Mouse (Mus musculus) heart, embryonic 13.5 days (tissue): ENCODE measurements around the gene Pxmp4. TPM values are rescaled to one million over a fixed set of nuclear protein-coding genes. Genes with fewer than 3 reads are reported as not detected.

Experiments used
- ATAC-seq: fragments of 200-750 bp; cut with Nextera tagmentation; 2 replicates; pipeline ENCODE4 v1.8.0; 2017; ENCODE audit warnings: moderate TSS enrichment; ENCODE audit not compliant: insufficient number of reproducible peaks, low FRiP score, low TSS enrichment; ENCODE audit errors: extremely low read depth
- H3K27ac ChIP-seq: fragments of 300-500 bp; sonication (generic); replicated peaks from 2 replicates; pipeline ENCODE4 v1.5.1; 2015; ENCODE audit warnings: moderate library complexity, mild to moderate bottlenecking, inconsistent platforms
- H3K27me3 ChIP-seq: fragments of 300-500 bp; sonication (generic); replicated peaks from 2 replicates; pipeline ENCODE4 v1.6.1; 2015; ENCODE audit warnings: mild to moderate bottlenecking, inconsistent platforms
- H3K36me3 ChIP-seq: fragments of 300-500 bp; sonication (generic); 2 replicates; pipeline ENCODE4 v1.6.1; 2015; ENCODE audit warnings: mild to moderate bottlenecking, inconsistent platforms
- H3K4me1 ChIP-seq: fragments of 300-500 bp; sonication (generic); 2 replicates; pipeline ENCODE4 v1.6.1; 2015; ENCODE audit warnings: inconsistent platforms
- H3K4me2 ChIP-seq: fragments of 300-500 bp; sonication (generic); 2 replicates; pipeline ENCODE4 v1.6.1; 2015; ENCODE audit warnings: inconsistent platforms, mild to moderate bottlenecking, moderate library complexity
- H3K4me3 ChIP-seq: fragments of 300-500 bp; sonication (generic); 2 replicates; pipeline ENCODE4 v1.5.1; 2015; ENCODE audit warnings: moderate library complexity, mild to moderate bottlenecking, inconsistent platforms
- H3K9ac ChIP-seq: fragments of 300-500 bp; sonication (generic); 2 replicates; pipeline ENCODE4 v1.6.1; 2015; ENCODE audit warnings: inconsistent platforms, mild to moderate bottlenecking, moderate library complexity
- H3K9me3 ChIP-seq: fragments of 300-500 bp; sonication (generic); 2 replicates; pipeline ENCODE4 v1.6.1; 2016; ENCODE audit warnings: inconsistent platforms
- WGBS: fragments of 180-500 bp; shearing (Covaris S2); methylation state at CpG from one replicate; pipeline ENCODE4 v1.1.7; 2015; ENCODE audit warnings: mixed read lengths; 5-methylcytosine and 5-hydroxymethylcytosine counted together
- polyA plus RNA-seq: library from polyadenylated mRNA; unstranded; fragments of >200 nt; fragmentation: Nextera tagmentation; extraction: Ambion mirVana; gene quantifications from 2 replicates; pipeline ENCODE4 v1.2.1, GENCODE M21; 2015

Pxmp4 gene
- polyA plus RNA-seq: 24.4 and 25.2 TPM in 2 replicates

DNA sequence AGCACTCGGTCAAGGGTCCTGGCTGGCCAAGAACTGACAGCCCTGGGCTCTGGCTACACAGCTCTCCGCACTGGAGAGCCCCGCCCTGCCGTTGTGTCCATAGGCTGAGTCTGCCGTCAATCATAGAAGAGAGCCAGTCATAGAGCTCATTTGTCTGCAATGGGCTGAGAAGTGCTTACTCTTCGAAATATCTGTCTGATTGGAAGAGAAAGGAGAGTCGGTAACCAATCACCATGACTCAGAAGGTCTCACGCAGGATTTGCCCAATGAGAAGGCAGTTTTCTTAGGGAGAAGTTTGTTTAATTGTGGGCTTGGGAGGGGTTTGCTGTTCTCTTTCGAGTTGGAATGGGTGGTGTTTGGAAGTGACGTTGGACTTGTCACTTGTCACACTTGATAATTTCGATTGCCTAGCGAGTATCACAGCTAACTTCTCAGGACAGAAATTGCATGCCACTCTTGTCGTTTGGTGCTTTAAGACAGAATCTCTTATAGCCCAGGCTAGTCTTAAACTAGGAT is at the start of gene Pxmp4:
Pxmp4 (minus strand) TSS at position 71 of the 516 bp plus-strand sequence.
- H3K9me3 ChIP-seq: no peaks in the 10 kb centered on the region
- peaks cover 7% of the 10 kb centered on the region; the same call in 1 of the 2 replicates for H3K27me3 ChIP-seq
- H3K36me3 ChIP-seq: no peaks in the 10 kb centered on the region
- under 1% methylated on average over 13 of the region's 13 CpGs for WGBS
- H3K27ac ChIP-seq: peak within 1 kb of the TSS; percentile 71
- peak within 1 kb of the TSS; percentile 81 for H3K4me2 ChIP-seq
- peak within 1 kb of the TSS; percentile 88 for H3K4me3 ChIP-seq
- peaks cover 21% of the 10 kb centered on the region for H3K4me1 ChIP-seq
- peak within 1 kb of the TSS; percentile 93 for H3K9ac ChIP-seq
- peak; percentile 100 for ATAC-seq

DNA sequence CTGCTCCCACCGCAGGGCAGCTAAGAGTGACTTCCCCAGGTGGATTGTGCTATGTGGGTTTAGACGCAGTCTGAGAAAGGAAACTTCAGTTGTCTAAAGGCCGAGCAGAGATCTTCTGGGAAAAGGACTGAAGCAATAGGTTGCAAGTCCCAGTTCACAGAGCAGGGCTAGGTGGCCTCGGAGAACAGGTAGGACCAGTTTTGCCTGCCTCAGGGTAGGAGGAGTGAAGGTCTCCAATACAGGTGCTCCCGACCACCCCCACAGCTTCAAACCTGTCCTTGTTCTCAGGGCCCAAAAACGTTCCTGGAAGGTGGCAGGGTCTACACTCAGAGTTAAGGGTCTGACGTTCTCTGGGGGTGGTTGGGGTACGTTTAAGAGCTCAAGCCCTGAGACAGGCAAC is 47.9 kb upstream of the Pxmp4 start, which contains the start of gene Chmp4b:
Chmp4b (plus strand) TSS at position 343 of the 400 bp plus-strand sequence.
- Histone ChIP-seq H3K4me1 (peaks cover 5% of the 10 kb centered on the region), H3K27ac (no peak within 1 kb of the TSS), H3K9ac (no peak within 1 kb of the TSS), H3K4me3 (no peak within 1 kb of the TSS), H3K36me3 (no peaks in the 10 kb centered on the region), H3K9me3 (no peaks in the 10 kb centered on the region), H3K27me3 (no peaks in the 10 kb centered on the region), H3K4me2 (no peak within 1 kb of the TSS)
- 48% methylated on average over 8 of the region's 8 CpGs for WGBS
- no peak for ATAC-seq

DNA sequence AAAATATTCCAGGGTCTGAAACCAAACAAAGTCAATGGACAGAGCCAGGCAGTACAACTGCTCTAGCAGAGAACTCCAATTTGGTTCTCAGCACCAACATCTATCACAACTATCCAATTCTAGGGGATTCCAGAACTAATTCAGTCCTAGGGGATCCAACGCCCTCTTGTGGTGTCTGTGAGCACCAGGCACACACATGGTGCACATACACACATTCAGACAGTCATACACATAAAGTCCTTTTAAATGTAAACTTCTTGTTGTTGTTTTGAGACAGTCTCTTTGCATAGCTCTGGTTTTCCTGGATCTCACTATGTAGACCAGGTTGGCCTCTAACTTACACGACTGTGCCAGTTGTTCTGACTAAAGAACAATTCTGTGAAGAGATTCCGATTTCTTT is 46.9 kb upstream of the Pxmp4 start:
- Histone ChIP-seq H3K9ac (no peak overlapping the region), H3K4me2 (no peak overlapping the region), H3K9me3 (no peaks in the 10 kb centered on the region), H3K4me3 (no peak overlapping the region), H3K36me3 (peaks cover 5% of the 10 kb centered on the region), H3K27ac (no peak overlapping the region), H3K4me1 (no peaks in the 10 kb centered on the region), H3K27me3 (no peaks in the 10 kb centered on the region)
- WGBS: 74% methylated on average over 3 of the region's 3 CpGs
- no peak for ATAC-seq

DNA sequence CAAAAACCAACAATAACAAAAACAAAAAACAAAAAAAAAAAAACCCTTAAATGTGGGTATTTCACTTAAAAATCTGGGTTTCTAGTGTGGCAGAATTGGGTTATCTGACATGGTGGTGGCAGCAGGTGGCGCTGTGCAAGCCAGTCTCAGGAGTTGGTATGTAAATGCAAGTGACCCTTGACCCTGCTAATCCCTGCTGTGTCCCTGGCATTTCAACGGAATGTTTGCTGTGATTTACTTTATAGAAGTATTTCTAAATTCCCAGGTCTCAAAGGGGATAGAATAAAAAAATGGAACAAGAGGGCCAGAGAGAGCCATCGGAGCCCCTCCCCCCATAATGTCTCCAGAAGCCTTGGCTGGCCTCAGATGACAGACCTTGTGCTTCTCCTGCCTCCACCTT is 44.6 kb upstream of the Pxmp4 start:
- no peak for ATAC-seq
- H3K4me2 ChIP-seq: no peak overlapping the region
- WGBS: 31% methylated on average over 3 of the region's 3 CpGs
- no peak overlapping the region for H3K27ac ChIP-seq
- peaks cover 25% of the 10 kb centered on the region for H3K36me3 ChIP-seq
- H3K4me1 ChIP-seq: no peaks in the 10 kb centered on the region
- no peak overlapping the region for H3K9ac ChIP-seq
- no peaks in the 10 kb centered on the region for H3K9me3 ChIP-seq
- no peak overlapping the region for H3K4me3 ChIP-seq
- no peaks in the 10 kb centered on the region for H3K27me3 ChIP-seq

DNA sequence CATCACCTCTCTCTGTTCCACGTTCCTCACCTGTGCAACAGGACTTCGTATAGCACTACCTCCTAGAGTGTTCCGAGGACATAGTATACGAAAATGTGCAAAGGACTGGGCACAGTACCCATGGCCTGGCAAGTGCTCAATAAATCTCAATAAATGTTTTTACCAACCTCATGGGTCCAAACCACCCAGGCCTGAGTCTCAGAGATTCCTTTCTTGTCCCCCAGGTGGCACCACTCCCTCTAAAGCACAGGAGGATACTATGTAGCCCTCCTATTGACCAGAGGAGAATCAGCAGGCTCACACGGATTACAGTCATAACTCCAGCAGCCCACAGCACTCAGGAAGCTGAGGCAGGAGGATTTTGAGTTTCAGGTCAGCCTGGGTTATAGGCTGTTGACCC is 43.1 kb upstream of the Pxmp4 start:
- no peak overlapping the region for H3K27ac ChIP-seq
- no peak for ATAC-seq
- peaks cover 32% of the 10 kb centered on the region for H3K36me3 ChIP-seq
- no peak overlapping the region for H3K9ac ChIP-seq
- no peak overlapping the region for H3K4me3 ChIP-seq
- H3K27me3 ChIP-seq: no peaks in the 10 kb centered on the region
- WGBS: 78% methylated on average over 5 of the region's 5 CpGs
- no peak overlapping the region for H3K4me2 ChIP-seq
- H3K4me1 ChIP-seq: peaks cover 7% of the 10 kb centered on the region
- no peaks in the 10 kb centered on the region for H3K9me3 ChIP-seq

DNA sequence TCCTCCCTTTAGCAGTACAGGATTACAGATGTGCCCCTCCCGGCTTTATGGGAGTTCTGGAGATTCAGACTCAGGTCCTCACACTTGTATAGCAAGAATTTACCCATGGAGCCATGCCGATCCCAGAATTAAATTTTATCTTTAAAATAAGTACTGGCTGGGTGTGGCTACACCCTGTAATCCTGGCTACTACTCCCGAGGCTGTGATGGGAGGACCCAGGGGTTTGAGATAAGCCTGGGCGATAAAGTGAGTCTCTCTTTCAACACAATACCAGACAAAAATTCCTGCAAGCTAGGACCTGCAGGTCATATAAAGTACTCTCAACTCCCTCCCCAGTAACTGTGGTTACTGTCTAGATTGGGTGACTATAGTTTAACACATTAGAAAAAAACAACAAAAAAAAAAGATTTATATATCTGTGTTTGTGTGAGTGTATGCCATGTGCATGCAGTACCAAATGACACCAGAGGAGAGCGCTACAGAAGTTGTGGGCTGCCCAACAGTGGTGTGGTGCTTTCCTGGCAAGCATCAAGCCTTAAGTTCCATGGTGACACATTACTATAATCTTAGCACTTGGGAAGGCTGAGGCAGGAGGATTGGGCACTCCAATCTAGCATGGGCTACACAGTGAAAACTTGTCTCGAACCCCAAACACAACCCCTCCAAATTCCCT is 39.3 kb upstream of the Pxmp4 start:
- Histone ChIP-seq H3K27me3 (no peaks in the 10 kb centered on the region), H3K27ac (no peak overlapping the region), H3K9ac (no peak overlapping the region), H3K9me3 (peaks cover 8% of the 10 kb centered on the region), H3K4me2 (no peak overlapping the region), H3K4me1 (peaks cover 7% of the 10 kb centered on the region), H3K36me3 (peaks cover 65% of the 10 kb centered on the region), H3K4me3 (no peak overlapping the region)
- WGBS: 53% methylated on average over 6 of the region's 6 CpGs
- no peak for ATAC-seq

DNA sequence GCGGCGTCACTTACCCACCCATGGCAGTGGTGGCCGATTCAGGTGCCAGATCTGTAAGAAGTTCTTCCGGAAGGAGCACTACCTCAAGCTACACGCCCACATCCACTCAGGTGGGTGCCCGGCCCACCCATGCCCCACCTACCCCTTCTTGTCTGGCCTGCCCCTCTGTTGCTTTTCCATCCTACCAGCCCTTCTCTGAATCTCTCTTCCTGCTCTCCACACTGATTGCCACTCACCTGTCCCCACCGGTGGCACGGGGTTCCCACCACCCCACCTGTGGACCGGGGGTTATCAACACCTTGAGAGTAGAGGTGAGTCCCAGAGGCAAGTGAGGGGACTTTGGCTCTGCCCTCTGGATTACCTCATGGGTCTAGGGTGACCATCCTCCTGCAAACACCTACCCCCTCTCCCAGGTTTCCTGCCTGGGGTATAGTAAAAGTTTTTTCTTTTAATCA is 38.5 kb upstream of the Pxmp4 start:
- Histone ChIP-seq H3K4me1 (peaks cover 7% of the 10 kb centered on the region), H3K9ac (no peak overlapping the region), H3K9me3 (peaks cover 8% of the 10 kb centered on the region), H3K4me3 (no peak overlapping the region), H3K4me2 (no peak overlapping the region), H3K27me3 (no peaks in the 10 kb centered on the region), H3K27ac (no peak overlapping the region), H3K36me3 (peaks cover 73% of the 10 kb centered on the region)
- 93% methylated on average over 9 of the region's 9 CpGs for WGBS
- no peak for ATAC-seq

DNA sequence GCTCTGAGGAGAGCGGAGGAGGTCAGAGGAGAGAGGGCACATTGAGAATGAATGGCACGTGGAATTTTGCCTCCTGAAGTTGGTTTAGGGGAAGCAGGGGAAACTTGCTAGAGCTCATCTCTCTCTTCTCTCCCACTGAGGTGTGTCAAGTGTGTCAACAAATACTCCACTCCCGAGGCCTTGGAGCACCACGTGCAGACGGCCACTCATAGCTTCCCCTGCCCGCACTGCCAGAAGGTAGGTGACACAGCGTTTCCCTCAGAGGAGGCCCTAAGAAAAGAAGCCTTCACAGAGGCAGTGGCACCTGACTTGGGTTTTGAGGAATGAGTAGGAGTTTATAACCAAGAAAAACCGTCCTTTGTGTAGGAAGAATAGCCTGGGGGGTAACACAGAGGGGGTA is 37.7 kb upstream of the Pxmp4 start:
- Histone ChIP-seq H3K4me3 (no peak overlapping the region), H3K36me3 (peaks cover 73% of the 10 kb centered on the region), H3K9me3 (peaks cover 8% of the 10 kb centered on the region), H3K4me1 (peaks cover 7% of the 10 kb centered on the region), H3K9ac (no peak overlapping the region), H3K4me2 (no peak overlapping the region), H3K27me3 (no peaks in the 10 kb centered on the region), H3K27ac (no peak overlapping the region)
- WGBS: 77% methylated on average over 8 of the region's 8 CpGs
- no peak for ATAC-seq

DNA sequence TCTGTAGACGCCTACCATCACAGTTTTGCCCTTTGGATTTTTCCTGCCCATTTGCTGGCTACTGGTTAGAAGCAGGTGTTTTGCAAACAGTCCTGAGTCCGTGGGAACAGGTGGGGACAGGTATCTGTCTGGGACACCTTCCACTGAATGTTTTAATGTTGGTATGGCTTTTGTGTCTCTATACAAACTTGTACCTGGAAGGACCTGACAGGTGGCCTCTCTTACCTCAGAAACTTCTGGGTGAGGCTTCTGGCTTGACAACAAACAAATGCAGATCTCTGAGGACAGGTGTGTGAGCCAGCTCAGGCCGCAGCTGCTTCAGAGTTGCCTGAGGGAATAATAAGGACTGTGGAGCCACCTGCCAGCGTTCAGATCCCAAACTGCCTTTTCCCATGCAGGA is 35.6 kb upstream of the Pxmp4 start:
- no peak overlapping the region for H3K9ac ChIP-seq
- H3K36me3 ChIP-seq: peaks cover 74% of the 10 kb centered on the region
- peaks cover 7% of the 10 kb centered on the region for H3K4me1 ChIP-seq
- H3K27ac ChIP-seq: no peak overlapping the region
- H3K4me3 ChIP-seq: no peak overlapping the region
- no peak overlapping the region for H3K4me2 ChIP-seq
- 89% methylated on average over 4 of the region's 4 CpGs for WGBS
- no peak for ATAC-seq
- no peaks in the 10 kb centered on the region for H3K27me3 ChIP-seq
- H3K9me3 ChIP-seq: peaks cover 8% of the 10 kb centered on the region

DNA sequence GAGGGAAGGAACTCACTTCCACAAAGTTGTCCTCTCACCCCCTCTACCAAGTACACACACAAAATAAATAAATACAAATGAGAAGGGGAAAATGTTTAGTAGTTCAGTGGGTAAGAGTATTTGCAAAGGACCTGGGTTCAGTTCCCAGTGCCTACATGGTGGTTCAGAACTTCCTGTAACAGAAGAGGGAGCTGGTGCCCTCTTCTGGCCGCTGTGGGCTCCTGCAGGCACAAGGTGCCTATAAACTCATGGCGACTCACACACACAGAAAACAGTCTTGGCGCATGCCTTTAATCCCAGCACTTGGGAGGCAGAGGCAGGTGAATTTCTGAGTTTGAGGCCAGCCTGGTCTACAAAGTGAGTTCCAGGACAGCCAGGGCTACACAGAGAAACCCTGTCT is 35.0 kb upstream of the Pxmp4 start:
- Histone ChIP-seq H3K9me3 (peaks cover 8% of the 10 kb centered on the region), H3K36me3 (peaks cover 68% of the 10 kb centered on the region), H3K4me1 (peaks cover 7% of the 10 kb centered on the region), H3K9ac (no peak overlapping the region), H3K27ac (no peak overlapping the region), H3K4me2 (no peak overlapping the region), H3K27me3 (no peaks in the 10 kb centered on the region), H3K4me3 (no peak overlapping the region)
- WGBS: 88% methylated on average over 3 of the region's 3 CpGs
- no peak for ATAC-seq

DNA sequence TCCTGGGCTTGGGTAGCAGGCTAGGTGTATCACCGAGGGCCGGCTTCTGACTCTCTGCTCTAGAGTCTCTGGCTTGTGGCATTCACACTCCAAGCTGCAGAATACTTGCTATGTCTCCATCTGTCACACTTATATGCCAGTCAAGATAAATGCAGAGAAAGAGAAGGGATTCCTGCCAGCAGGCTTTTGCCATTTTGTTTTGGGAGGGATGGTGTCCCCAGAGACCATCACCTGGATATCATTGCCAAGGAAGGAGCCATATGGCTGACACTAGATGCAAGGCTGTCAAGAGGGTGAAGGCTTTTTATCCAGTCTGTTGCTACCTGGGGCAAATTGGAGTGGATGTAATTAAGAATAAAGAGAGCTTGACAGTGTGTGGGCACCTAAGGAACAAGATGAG is 32.3 kb upstream of the Pxmp4 start:
- Histone ChIP-seq H3K27ac (no peak overlapping the region), H3K4me3 (no peak overlapping the region), H3K27me3 (no peaks in the 10 kb centered on the region), H3K9ac (no peak overlapping the region), H3K4me1 (no peaks in the 10 kb centered on the region), H3K36me3 (peaks cover 64% of the 10 kb centered on the region), H3K4me2 (no peak overlapping the region), H3K9me3 (peaks cover 8% of the 10 kb centered on the region)
- no peak for ATAC-seq
- WGBS: 81% methylated on average over 2 of the region's 2 CpGs
